ENCODE assay signal across 21 mouse cellular contexts in genomic region chr11:57758621-57759020, GRCm38 (mm10).
"Had no signal": no experiment of that assay in that cellular context is flagged by ENCODE, and none has a peak within 500 bp of the region (broad histone marks: within the 10 kb centered on the region; RNA-seq: fewer than 3 reads in every experiment).

No protein-coding gene starts in this region.

- H3K27me3 ChIP-seq: liver, embryonic 13.5 days; liver, embryonic 15.5 days; midbrain, embryonic 13.5 days; midbrain, embryonic 15.5 days; neural tube, embryonic 15.5 days; stomach, embryonic 15.5 days had no signal

- H3K27ac ChIP-seq: liver, embryonic 13.5 days; liver, embryonic 15.5 days; macrophage; midbrain, embryonic 13.5 days; midbrain, embryonic 15.5 days; neural tube, embryonic 13.5 days; neural tube, embryonic 15.5 days; stomach, embryonic 15.5 days; stomach, postnatal 0 days had no signal

- H3K4me1 ChIP-seq: liver, embryonic 15.5 days; megakaryocyte, embryonic 14.5 days; stomach, embryonic 15.5 days had no signal

- H3K36me3 ChIP-seq: midbrain, embryonic 15.5 days; neural tube, embryonic 15.5 days; stomach, embryonic 15.5 days had no signal

- H3K4me2 ChIP-seq: liver, embryonic 13.5 days; liver, embryonic 15.5 days; lung, embryonic 14.5 days; midbrain, embryonic 11.5 days; midbrain, embryonic 13.5 days; midbrain, embryonic 15.5 days; neural tube, embryonic 13.5 days; neural tube, embryonic 15.5 days; stomach, embryonic 15.5 days had no signal

- ATAC-seq: liver, postnatal 0 days; midbrain, embryonic 13.5 days; midbrain, embryonic 15.5 days had no signal

- DNase-seq: liver, embryonic 13.5 days; liver, postnatal 0 days; lung, embryonic 14.5 days; retina, postnatal 1 day; right cerebral cortex, adult 18-20 months; right cerebral cortex, postnatal 25 days; right cerebral cortex, postnatal 4 days; spleen, adult 18-20 months; thymus, adult 2 months; thymus, postnatal 36 days had no signal

- H3K4me3 ChIP-seq: liver, embryonic 13.5 days; liver, embryonic 15.5 days; megakaryocyte, embryonic 14.5 days; midbrain, embryonic 13.5 days; midbrain, embryonic 15.5 days; myocyte; neural tube, embryonic 13.5 days; neural tube, embryonic 15.5 days; stomach, embryonic 15.5 days had no signal

- H3K9ac ChIP-seq: liver, embryonic 13.5 days; liver, embryonic 15.5 days; liver, postnatal 0 days; lung, embryonic 14.5 days; midbrain, embryonic 13.5 days; midbrain, embryonic 15.5 days; neural tube, embryonic 13.5 days; neural tube, embryonic 15.5 days; stomach, embryonic 15.5 days had no signal

- H3K9me3 ChIP-seq: liver, embryonic 13.5 days; megakaryocyte, embryonic 14.5 days; midbrain, embryonic 13.5 days; midbrain, embryonic 15.5 days; neural tube, embryonic 13.5 days; neural tube, embryonic 15.5 days; stomach, embryonic 15.5 days had no signal
